Mouse (Mus musculus): Measurements from ENCODE around the gene Zfhx3.

- TF ChIP-seq CTCF (IDR thresholded peaks at IDR 0.05; ENCODE audit: low read depth, low read length): no peak
- TF ChIP-seq POLR2A (IDR thresholded peaks at IDR 0.05; ENCODE audit: extremely low read depth, insufficient read depth, low read length): no peak
Observed at GRCm38 (mm10) chr8:108518116-108518515, 575.7 kb downstream of the Zfhx3 start.
